Mouse (Mus musculus): ENCODE results near the gene Tmem132c.

Gene Tmem132c

DNA sequence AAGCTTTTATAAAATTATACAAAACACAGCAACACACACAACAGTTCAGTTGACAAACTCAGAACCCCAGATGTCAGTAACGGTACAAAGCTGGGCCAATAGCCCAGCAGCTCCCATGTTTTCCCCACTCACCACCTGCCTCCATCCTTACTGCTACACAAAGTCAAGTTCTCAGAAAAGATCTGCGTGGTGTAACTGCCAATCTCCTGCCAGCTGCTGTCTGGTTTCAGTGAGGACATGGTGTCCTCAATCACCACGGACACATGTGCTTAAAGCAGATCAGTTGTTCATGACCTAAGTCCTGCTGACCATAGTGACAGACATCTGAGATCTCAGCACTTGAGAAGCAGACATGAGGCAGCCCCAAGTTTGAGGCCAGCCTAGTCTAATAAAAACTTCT is 354.1 kb downstream of the Tmem132c start:
- no peak for DNase-seq (ENCODE audit: low read depth, low spot score)

DNA sequence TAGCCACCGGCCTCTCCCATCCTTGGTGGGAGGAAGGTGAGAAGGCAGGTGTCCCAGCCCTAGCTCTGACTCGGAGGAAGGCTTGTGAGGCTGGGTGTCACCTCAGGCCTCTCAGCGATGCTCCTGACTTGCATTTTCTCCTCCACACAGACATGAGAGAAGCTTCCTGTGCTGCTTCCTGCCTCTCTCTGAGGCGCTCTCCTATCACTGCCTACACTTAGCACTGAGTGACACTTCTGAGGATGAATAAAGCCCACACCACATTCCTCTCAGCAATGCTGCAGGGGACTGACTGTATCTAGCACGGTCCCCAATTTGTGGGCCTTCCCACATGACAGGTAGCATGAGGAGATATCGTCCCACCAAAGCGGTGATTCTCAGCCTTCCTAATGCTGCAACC is 355.3 kb downstream of the Tmem132c start:
- no peak for DNase-seq (ENCODE audit: low read depth, low spot score)

DNA sequence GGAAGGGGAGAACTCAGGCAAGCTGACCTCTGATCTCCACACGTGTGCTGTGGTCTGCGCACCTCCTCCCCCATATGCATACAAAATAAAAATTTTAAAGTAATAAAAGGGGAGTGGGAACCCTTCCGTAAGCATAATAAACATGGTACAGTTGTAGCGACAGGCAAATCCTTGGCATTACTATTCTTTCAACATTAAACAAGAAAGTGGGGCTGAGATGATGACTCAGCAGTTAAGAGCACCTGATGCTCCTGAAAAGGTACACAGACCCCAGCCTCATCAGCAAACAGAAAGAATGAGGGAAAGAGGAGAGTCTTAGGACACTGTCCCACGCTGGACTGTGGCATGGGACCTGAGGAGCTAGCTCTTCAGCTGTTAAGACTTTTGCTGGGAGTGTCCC is 361.4 kb downstream of the Tmem132c start:
- DNase-seq (ENCODE audit: low read depth, low spot score) = no peak

DNA sequence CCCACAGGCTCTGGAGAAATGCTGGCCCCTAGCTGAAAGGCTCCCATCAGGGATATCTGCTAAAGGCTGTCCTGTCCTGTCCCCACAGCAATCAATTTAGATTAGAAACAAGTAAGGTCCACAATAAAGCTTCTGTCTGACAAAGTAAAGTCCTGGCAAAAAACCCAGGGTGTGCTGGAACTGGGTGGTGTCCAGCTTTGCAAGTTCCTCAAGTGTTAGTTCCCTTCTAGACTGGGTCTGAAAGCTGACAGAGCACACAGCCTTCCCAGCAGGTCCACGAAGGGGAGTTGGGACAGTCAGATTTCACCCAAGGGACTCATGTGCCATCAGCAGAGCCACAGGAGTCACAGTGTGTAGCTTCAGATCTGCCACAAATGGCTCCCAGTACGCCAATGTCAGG is 365.9 kb downstream of the Tmem132c start:
- DNase-seq (ENCODE audit: low read depth, low spot score) = no peak

DNA sequence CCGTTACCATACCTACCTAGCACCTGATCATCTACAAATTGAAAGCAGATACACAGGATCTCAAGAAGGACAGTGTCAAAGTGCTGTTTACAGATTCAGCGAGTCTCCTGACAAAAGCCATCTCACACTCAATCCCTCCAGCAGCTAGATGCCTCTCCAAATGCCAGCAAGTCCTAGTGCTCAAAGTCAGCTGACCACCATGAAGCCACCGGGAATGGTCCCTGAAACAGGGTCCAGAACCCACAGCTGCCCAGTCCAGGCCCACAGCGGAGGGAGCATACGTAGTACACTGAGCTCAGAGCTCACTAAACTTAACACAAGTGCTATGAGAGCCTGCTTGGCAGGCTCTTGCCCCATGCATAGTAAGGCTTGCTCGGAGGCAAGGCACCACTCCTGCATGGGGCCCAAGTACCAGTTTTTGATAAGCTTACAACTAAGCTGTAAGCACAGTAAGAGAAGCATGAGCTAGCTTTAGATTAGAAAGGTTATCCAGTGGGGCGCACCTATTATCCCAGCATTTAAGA is 367.6 kb downstream of the Tmem132c start:
- no peak for DNase-seq (ENCODE audit: low read depth, low spot score)

DNA sequence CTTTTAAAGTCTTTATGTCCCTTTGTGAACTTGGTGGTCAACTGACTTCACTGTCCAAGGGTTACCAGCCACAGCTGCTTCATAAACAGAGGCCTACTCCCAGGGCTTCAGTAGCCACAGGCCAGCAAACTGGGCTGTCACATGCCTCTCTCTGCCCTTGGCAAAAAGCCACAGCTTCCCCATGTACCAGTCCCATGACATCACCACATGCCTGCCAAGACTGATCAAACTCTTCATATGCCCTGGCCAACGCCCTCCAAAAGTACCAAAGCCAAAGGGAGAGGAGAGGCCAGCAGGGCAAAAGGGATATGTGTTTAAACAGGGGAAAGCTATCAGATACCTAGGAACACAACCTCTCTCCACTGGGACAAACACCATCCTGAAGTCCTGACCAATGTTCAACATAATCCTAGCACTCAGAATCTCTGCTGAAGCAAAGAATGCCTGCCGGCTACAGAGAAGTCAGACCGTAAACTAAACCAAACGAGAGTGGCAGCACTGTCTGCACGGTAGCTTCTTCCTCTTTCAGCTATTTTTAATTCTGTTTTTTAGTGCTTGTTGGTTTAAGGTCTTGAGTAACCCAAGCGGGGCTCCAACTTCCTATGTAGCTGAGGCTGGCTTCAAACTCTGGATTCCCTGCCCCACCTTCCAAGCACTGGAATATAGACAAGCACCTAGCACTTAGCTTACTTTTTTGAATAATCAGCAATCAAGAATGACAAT is 369.3 kb downstream of the Tmem132c start:
- no peak for DNase-seq (ENCODE audit: low read depth, low spot score)

DNA sequence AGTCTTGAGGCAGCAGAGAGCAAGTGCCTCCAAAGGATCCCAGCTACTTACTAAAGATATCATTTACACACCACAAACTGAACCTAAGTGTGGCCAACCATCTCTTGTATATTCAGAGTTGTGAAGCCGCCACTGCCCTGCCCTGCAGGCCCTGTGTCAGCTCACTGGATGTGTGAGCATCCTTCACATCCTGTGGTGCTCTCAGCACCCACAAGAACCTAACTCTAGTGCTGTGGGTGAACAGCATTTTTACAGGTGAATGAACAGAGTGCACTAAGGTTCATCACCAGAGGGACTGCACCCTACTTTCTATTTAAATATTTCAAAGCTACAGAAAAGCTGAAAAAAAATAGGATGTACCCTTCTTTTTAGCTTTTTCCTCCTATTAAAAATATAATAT is 370.3 kb downstream of the Tmem132c start:
- DNase-seq (ENCODE audit: low read depth, low spot score) = no peak

DNA sequence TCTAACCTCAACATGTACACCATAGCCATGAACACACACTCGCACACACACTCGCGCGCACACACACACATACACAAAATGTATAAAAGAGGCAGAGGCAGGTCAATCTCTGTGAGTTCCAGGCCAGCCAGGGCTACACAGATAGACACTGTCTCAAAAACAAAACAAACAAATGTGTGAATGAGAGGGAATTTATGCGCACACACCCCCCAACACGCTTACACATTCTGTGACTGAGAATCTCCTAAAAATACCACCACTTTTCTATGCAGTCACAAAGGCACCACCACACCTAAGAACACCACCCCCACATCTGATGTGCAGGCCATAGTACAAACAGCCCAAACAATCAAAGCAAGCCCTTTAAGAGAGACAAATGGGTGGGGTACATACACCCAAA is 370.8 kb downstream of the Tmem132c start:
- DNase-seq (ENCODE audit: low read depth, low spot score) = no peak

All from embryo, embryonic 11.5 days (tissue).